Mouse (Mus musculus) right cerebral cortex, adult 18-20 months (tissue): ENCODE results near the gene Shf.
"Not testable (repeated sequence)": the region's sequence is repeated elsewhere in the genome, so short reads cannot be mapped to it uniquely, and the experiment has no call there.

ENCODE experiments used
- DNase-seq: peaks from one replicate; pipeline ENCODE4 v3.0.0; 2022; ENCODE audit warnings: mixed read lengths

The Shf gene

GRCm38 (mm10) chr2:122368995-122369739, at the start of gene Shf:
Shf (minus strand) TSS chr2:122369162.
- peak; percentile 92 for DNase-seq

DNA sequence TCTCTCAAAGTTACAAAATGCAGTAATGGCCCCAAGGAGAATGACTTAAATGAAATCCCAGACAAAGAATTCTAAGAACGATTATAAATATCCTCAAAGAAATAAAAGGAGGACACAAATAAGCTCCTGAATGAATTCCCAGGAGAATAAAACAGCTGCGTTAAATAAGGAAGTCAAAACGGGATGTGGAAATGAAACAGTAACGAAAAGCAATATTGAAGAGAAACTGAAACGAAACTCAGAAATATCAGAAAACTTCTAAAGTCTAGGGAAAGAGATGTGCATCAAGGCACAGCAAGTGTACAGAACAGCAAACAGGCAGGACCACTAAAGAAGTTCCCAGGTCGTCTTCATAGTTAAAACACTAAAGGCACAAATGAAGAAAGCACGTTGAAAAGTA, 40.0 kb upstream of the Shf start:
- no peak for DNase-seq

GRCm38 (mm10) chr2:122407607-122408006, 38.6 kb upstream of the Shf start:
- no peak for DNase-seq

DNA sequence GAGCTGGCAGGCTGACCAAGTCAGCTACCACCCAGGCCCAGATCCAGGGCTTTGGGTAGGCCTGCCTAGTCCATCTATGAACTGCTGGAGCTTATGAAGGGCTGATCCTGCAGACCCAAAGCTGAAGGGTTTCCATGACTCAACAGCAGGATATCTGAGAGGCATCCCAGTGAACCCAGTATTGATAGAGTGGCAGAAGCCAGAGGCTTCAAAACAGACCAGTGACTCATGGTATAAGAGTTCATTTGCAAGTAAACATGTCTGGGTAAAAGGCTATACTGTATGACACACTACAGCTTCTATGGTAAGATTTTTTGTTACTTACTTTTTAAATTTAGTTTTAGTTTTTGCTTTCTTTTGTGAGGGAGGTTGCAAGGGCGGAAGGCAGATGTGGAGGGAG, 27.2 kb upstream of the Shf start:
- no peak for DNase-seq

GRCm38 (mm10) chr2:122387135-122387534, 18.2 kb upstream of the Shf start:
- DNase-seq = not testable (repeated sequence)

GRCm38 (mm10) chr2:122385095-122385494, 16.1 kb upstream of the Shf start:
- DNase-seq = no peak

DNA sequence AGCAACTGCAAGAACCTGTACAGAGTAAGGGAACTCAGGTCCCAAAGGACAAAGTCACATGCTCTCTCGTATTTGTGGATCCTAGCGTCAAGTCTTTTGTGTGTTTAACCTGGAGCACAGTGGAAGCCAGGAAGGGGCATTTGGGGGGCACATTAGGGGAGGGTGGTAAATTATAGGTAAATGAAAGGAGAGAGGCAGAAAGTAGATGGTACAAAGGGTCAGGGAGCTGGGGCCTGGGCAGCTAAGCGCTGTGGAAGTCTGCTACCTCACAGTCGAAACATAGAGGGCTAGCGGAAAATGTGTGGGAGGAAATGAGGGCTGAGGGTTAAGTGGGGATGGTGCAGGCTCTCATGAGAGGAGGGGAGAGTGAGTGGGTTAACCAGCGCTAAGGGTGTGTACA, 13.2 kb upstream of the Shf start:
- DNase-seq = no peak

DNA sequence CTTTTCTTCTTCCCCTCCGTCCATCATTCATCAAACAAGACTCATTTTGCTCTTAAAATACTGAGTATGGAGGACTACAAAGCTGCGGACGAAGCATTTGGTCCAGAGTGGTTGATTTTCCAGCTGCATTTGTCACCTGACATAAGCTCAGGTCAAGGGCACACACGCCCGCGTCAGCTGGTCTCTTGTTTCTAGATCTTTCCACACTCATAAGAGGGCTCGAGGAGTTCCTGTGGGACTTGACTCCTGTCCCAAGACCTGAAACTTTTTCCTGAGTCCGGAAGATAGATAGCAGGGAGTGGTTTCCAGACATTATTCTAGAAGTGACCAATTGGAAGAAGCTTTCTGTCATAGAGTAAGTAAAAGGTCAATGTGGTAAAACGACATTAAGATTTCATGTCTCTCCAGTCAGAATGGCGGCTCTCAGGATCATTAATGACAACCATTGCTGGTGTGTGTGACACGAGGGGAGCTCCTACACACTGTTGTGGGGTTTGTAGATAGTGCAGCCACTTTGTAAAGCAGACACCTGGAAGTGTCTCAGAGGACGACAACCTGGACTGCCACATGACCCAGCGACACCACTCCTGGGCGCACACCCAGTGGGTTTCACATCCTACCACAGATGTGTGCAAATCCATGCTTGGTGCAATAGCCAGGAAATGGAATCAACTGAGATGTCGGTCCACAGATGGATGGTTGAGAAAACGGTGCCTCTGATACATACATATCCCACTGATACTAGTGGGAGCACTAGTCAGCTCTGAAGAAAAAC, 12.6 kb upstream of the Shf start:
- DNase-seq = no peak

DNA sequence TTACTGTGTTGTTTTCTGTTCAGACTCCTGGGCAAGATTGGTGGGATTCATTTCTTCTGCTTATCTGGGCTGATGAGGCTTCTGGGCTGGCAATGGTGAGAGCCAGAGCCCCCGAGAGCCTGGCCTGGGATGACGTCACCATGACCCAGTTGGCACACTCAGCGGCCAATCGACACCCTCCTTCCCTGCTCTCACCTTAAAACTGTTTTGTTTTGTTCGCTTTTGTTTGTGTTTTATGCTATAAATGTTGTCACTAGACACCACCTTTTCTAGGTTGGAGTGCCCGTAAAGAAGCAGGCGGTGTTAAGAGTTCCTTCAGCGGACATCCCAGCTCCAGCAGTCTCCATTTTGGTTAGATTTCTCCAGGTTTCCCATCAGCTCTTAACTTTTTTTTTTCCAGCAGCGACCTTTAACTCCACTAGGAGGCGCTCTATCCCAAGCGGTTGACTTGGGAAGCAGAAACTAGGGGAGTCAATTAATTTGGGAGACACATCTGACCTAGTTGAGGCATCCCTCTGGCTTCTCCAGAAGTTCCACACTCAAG, 11.9 kb upstream of the Shf start:
- DNase-seq = peak; percentile 51

DNA sequence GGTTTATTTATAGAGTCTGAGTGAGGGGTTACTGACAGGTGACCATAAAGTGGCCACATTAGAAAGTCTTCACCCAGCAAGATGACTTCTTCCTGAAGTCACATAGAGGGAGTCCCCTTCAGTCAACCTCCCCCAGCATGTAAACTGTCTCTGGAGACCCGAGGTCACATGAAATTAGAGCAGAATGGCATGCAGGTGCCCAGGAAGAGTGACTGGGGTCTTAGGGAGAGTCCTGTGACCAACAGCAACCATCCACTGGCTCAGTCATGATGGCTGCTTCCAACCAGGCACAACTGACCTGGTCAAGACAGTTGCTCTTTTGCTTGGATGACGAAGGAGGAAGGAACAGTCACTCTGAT, 10.3 kb upstream of the Shf start:
- no peak for DNase-seq

DNA sequence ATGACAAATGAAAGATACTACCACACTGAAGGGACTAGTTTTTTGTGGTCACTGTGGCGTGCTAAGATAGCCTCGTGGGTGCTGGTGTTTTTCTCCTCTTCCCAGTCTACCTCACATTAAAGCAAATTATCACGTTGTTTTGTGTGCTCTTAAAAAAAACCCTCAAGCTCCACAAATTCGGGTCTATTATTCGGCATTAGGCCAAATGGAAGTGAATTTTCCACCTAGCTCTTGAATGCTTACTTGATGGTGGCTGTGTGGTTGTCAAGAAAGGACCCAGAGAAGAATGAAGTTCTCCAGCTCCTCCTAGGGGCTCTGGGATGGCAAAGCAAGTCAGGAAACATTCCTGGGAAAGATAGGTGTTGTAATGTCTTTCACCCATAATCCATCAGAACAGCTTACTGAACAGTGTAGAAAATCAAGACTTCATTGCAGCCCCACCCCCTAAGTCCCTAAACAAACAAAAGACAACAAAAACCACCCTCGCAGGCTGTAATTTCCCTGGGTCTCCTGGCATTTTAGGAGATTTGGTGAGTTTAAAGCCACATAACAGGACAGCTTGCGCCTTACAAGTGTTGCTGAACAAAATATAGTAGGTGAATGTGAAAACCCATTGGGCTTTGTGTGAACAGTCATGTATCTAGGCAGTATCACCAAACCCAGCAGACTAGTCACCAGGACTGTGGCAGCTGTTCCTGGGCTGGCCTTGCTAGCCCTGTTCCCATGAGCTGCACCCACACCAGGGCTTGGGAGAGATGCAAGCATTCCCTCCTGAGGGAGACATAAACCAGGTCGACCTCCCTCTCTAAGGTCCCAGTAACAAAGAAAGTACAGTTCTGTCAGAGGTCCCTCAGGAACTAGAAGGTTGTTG, 9.7 kb upstream of the Shf start:
- DNase-seq = peak; percentile 70

- peak; percentile 80 for DNase-seq
Measured at GRCm38 (mm10) chr2:122377751-122378246, 8.8 kb upstream of the Shf start.

DNA sequence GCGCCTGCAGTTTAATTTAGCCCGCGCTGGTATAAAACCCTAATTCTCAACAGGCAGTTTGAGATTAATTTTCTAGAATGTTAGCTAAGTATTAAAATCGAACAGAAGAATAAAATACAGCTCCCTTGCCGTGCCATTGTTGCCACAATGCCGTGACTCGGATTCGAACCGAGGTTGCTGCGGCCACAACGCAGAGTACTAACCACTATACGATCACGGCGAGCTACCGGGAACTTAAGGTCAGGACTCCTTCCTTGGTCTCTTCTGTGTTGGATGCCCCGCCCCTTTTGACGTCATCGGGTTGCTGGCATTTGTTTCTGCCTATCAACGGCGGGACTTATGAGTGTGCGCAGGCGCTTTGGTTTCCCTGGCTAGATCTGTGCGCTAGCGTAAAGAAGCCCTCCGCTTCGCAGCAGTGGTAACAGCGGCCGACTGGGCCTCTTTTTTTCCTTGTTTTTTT, 8.3 kb upstream of the Shf start:
- peak; percentile 96 for DNase-seq

GRCm38 (mm10) chr2:122376041-122376561, 7.1 kb upstream of the Shf start:
- DNase-seq = peak; percentile 41

- DNase-seq = peak; percentile 96
Measured at GRCm38 (mm10) chr2:122375391-122375991, 6.5 kb upstream of the Shf start.

GRCm38 (mm10) chr2:122374666-122375331, 5.8 kb upstream of the Shf start:
- no peak for DNase-seq

- no peak for DNase-seq
Measured at GRCm38 (mm10) chr2:122374012-122374411, 5.0 kb upstream of the Shf start.

DNA sequence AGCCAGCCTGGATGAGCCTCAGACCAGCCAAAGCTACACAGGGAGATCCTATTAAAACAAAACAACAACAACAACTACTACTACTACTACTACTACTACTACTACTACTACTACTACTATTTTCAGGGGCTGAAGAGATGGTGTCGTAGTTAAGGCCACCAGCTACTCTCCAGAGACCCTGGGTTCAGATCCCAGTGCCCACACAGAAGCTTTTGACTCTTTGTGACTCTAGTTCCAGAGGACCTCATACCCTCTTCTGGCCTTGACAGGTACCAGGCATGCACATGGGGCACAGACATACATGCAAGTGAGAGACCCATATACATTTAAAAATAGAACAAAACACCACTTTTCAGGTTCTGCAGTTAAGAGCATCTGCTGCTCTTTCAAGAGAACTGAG, 3.6 kb upstream of the Shf start:
- DNase-seq = no peak

DNA sequence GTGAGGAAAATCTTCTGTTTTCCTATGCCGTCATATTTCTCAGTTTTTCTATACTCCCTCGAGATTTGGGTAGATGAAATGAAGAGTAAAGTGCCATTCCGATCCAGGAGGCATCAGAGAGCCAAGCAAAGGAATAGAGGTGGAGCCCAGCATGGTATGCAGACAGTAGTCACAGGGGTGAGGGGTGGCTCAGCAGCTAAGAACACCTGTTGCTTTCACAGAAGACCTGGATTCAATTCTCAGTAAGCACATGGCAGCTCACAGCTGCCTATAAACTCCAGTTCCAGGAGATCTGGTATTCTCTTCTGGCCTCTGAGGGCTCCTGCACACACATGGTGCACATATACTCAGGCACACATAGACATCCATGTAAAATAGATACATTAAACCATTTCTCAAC, 3.1 kb upstream of the Shf start:
- no peak for DNase-seq

GRCm38 (mm10) chr2:122370101-122370750, 1.3 kb upstream of the Shf start:
- DNase-seq = no peak
